Mouse (Mus musculus) cerebellum, adult (tissue): ENCODE measurements at regions not wholly inside any gene's neighbourhood (a gene's known extent, or its start where the extent isn't known, plus 50 kb on each side); places are given as distances from the start of the nearest gene placed in this dataset.

Source experiments
- ATAC-seq: cut with Nextera tagmentation; 2 replicates; pipeline ENCODE4 v1.9.2; 2017; ENCODE audit warnings: mild to moderate bottlenecking, moderate library complexity, mixed read lengths; ENCODE audit not compliant: insufficient number of reproducible peaks, low FRiP score, low TSS enrichment

DNA sequence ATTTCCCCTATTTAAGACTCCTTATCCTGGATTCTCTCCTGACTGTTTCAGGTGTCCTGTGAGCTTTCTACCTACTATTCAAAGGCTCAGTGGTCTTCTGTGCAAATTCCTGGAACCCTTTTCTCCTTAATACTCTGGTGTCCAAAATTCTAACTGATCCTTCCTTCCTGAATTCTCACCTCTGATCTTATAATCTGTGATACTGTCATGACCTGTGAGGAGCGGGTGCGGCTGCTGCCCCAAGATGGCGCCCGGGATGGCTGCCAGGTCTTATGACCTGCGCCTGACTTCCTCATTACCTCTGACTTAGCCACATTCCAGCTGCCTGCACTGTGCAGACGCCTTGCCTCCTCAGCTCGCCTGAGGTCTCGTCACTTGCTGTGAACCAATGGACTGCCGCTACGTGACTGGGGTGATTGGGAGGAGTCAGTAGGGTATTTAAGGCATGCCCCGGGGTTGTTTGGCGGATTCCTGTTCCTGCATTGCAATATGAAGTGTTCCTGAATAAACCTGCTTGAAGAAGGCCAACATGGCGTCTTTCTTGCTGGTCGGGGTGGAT, 131.2 kb downstream of the Ptbp2 start:
- no peak for ATAC-seq

- no peak for ATAC-seq
These were observed 145.6 kb downstream of the Ptbp2 start for GRCm38 (mm10) chr3:119638633-119639032.

DNA sequence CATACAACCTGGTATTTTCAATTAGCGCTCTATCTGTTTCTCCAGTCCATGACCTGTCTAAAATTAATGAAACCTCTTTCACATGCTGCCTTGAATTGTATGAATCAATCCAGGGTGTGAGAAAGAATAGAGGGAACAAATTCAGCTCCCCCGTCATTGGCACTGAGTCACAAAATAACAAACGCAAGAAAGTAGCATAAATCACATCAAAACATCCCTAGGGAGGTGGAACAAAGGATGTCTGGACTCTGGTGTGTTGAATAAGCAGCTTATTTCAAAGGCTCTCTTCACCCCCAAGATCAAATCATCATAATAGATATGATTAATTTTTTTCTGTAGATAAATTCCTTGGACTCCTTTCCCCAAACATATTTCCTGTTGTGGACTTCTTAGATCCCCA, 148.6 kb downstream of the Ptbp2 start:
- ATAC-seq = no peak

GRCm38 (mm10) chr3:119633516-119633915, 150.8 kb downstream of the Ptbp2 start:
- ATAC-seq = no peak

GRCm38 (mm10) chr3:119606116-119606515, 178.2 kb downstream of the Ptbp2 start:
- ATAC-seq = no peak

- ATAC-seq = no peak
These were observed 195.3 kb downstream of the Ptbp2 start for GRCm38 (mm10) chr3:119588872-119589416.

GRCm38 (mm10) chr3:119587971-119588370, 196.3 kb downstream of the Ptbp2 start:
- no peak for ATAC-seq

DNA sequence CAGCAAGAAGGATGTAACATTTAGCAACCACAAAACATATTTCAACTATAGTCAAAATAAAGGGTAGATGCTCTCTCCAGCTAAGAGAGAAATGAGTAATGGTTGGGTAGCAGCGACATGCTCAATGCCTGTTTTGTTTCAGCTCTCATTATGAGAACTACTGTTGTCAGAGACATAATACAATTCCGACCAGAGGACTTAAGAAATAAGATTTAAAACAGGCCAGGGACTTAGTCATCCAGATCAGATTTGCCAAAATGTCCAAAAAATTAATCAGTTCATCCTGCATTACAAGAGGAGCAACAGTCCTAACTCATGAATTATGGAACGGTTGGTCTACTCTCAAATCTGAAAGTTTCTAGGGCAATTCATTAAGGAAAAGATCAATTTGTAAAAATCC, 208.8 kb downstream of the Ptbp2 start:
- ATAC-seq = no peak

- ATAC-seq = no peak
These were observed 246.4 kb downstream of the Ptbp2 start for GRCm38 (mm10) chr3:119537884-119538283.

- no peak for ATAC-seq
These were observed 259.6 kb downstream of the Ptbp2 start for GRCm38 (mm10) chr3:119524510-119525123.

DNA sequence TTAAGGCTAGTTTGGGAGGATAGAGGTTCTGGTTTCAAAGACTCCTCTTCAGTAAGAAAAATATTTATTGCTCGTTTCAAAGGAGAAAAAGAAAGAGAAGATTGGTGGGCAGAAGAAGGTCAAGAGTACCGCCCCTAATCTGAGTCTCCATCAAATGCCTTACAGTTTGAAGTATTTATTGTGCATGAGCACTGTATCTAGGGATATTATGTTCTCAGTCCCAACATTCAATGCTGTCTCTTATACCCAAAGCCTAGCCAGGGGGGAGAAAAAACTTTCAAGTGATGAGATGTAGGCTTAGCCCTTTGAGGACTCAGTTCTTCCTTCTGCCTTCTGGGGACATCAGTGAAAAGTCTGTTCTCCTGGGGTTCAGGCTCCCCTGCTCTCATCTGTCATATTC, 271.7 kb downstream of the Ptbp2 start:
- no peak for ATAC-seq

- ATAC-seq = no peak
These were observed 275.1 kb downstream of the Ptbp2 start for GRCm38 (mm10) chr3:119509132-119509531.

DNA sequence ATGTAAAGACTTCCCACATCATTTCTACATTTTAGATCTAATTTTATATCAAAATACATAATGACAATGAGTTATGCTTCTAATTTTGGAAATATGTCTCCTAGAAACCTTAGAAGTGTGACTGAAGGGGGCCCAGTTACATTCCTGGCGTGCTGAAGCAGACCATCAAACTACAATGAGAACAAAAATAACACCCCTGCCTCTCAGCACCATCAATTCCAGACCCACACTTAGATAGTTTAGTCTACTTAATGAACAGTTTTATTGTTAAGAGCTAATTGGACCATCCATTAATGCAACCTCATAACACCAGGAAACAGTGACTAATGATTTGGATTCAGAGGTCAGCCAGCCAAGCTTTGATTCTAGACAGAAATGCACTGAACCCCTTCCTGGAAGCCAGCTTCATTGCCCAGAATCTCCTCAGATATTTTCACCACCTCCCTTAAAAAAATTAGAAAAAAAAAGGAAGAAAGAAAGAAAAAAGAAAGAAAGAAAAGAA, 280.7 kb downstream of the Ptbp2 start:
- no peak for ATAC-seq

- peak; percentile 74 for ATAC-seq
These were observed 285.6 kb downstream of the Ptbp2 start for GRCm38 (mm10) chr3:119498711-119499110.

- no peak for ATAC-seq
These were observed 286.4 kb downstream of the Ptbp2 start for GRCm38 (mm10) chr3:119497880-119498279.

DNA sequence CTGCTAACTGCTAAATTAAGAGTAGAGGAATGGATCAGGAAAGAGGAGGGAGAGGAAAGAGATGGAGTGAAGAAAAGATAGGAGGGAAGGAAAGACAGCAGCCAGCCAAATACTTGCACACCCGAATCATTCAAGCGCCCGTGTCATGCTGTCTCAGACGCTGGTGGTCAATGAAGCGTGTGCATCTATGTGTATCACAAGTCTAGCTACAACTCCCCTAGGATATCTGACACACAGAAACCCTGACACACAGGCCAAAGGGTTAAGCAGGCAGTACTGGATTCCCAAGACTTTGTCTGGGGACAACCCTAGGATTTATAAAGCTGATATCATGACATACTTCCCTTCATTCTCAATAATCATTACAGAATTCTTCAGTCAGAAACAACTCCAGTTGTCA, 289.7 kb downstream of the Ptbp2 start:
- no peak for ATAC-seq

GRCm38 (mm10) chr3:119492627-119493026, 291.6 kb downstream of the Ptbp2 start:
- ATAC-seq = no peak

- no peak for ATAC-seq
These were observed 294.9 kb downstream of the Ptbp2 start for GRCm38 (mm10) chr3:119489336-119489735.
